Mouse (Mus musculus) kidney, adult 2 months (tissue): ENCODE measurements around the gene Adam23.

Experiments
- CTCF ChIP-seq: fragments of 200-500 bp; conservative IDR thresholded peaks from 2 replicates; pipeline ENCODE4 v1.5.1; 2011; ENCODE audit warnings: low read depth, mild to moderate bottlenecking, control low read depth, low read length, moderate library complexity, mixed read lengths; ENCODE audit not compliant: insufficient read depth, insufficient read length
- POLR2A ChIP-seq: fragments of 200-500 bp; IDR thresholded peaks from one replicate; pipeline ENCODE4 v1.6.1; 2011; ENCODE audit warnings: low read depth, low read length, control low read depth

- no peak for TF ChIP-seq CTCF
- TF ChIP-seq POLR2A: no peak
Measured at GRCm38 (mm10) chr1:63544122-63544521, 98.4 kb downstream of the Adam23 start.
